11 mouse cellular contexts compared by ENCODE assay signal in genomic region chr7:83886366-83887129, GRCm38 (mm10). TPM values are rescaled to one million over a fixed set of nuclear protein-coding genes. Genes with fewer than 3 reads are reported as not detected.
DNase-seq lines count a peak whose midpoint lies in the region; TF ChIP-seq lines count a peak whose summit lies in the region.
"Had no signal": no experiment of that assay in that cellular context is flagged by ENCODE, and none has a peak within 500 bp of the region (broad histone marks: within the 10 kb centered on the region; RNA-seq: fewer than 3 reads in every experiment).

No protein-coding gene starts in this region.

- H3K4me3 ChIP-seq in gastrocnemius, adult 2 months: no peak overlapping the region
- H3K4me3 ChIP-seq in limb, embryonic 10.5 days: no peak overlapping the region
- H3K4me3 ChIP-seq: myocyte had no signal

- peaks cover 16% of the 10 kb centered on the region for H3K36me3 ChIP-seq in limb, embryonic 10.5 days

- peaks cover 42% of the 10 kb centered on the region for H3K4me1 ChIP-seq in limb, embryonic 10.5 days

- intact Hi-C loops in gastrocnemius, adult 2 months (cut with DNase I): loop anchor here (10.0 kb wide), 2 partner anchors 192 to 222 kb away; no protein-coding TSS in a partner anchor

- H3K27me3 ChIP-seq in limb, embryonic 10.5 days (ENCODE audit: low read depth, poor library complexity, severe bottlenecking): no peaks in the 10 kb centered on the region

- TF ChIP-seq CTCF in gastrocnemius, adult 2 months (IDR thresholded peaks at IDR 0.05): peak; percentile 62

- 0 out of 2 replicates have a peak, but pooled peaks cover 2% of the 10 kb centered on the region for H3K9me3 ChIP-seq in limb, embryonic 10.5 days (replicated peaks)

- WGBS in limb, embryonic 10.5 days: 94% methylated on average over 6 of the region's 6 CpGs

- H3K27ac ChIP-seq in gastrocnemius, adult 2 months: no peak overlapping the region
- no peak overlapping the region for H3K27ac ChIP-seq in limb, embryonic 10.5 days

- no peak for DNase-seq in gastrocnemius, adult 2 months
- DNase-seq in gastrocnemius, postnatal 10 days: no peak
- DNase-seq in thymus, postnatal 25 days: peak; percentile 14
- no peak for DNase-seq in thymus, postnatal 10 days (ENCODE audit: low spot score in 2 of 2)
- peak; percentile 41 for DNase-seq in limb, embryonic 10.5 days (ENCODE audit: low spot score)
- no peak for DNase-seq in yolk sac, embryonic 10.5 days (ENCODE audit: low spot score)
- no peak for DNase-seq in cerebellum, adult 9-11 months
- DNase-seq in urinary bladder, adult 2 months (ENCODE audit: low spot score): no peak
- DNase-seq: layer of hippocampus, adult 9-11 months; thymus, adult 2 months had no signal

RNA-seq across cellular contexts. Expression of gene Mesd, which starts 2.3 kb away (rescaled TPM):
- 10 to 100 TPM; 22.2 to 33.3 TPM for total RNA-seq in gastrocnemius, adult 2 months (2021)
- total RNA-seq in gastrocnemius, postnatal 10 days (2021): 10 to 100 TPM; 43.4 to 54.3 TPM
- polyA plus RNA-seq in limb, embryonic 10.5 days (2016; fragmentation: Nextera tagmentation; extraction: Ambion mirVana): 104 and 106 TPM in 2 replicates
- polyA plus RNA-seq in urinary bladder, adult 2 months (2012; rRNA removed): 32.8 and 52.2 TPM in 2 replicates

RNA-seq across cellular contexts. Expression of gene Tlnrd1, which starts 2.4 kb away (rescaled TPM):
- 1 to 10 TPM; 1.2 to 3.2 TPM for total RNA-seq in gastrocnemius, adult 2 months (2021)
- total RNA-seq in gastrocnemius, postnatal 10 days (2021): 10 to 100 TPM in 1 of 2 experiments, 1 to 10 TPM in 1; 6.8 to 10.9 TPM
- polyA plus RNA-seq in limb, embryonic 10.5 days (2016; fragmentation: Nextera tagmentation; extraction: Ambion mirVana): 21.3 and 22.0 TPM in 2 replicates
- 9.9 and 11.6 TPM in 2 replicates for polyA plus RNA-seq in urinary bladder, adult 2 months (2012; rRNA removed)

Comparison
In these comparisons a context has a peak if more than half of its experiments do, and no peak if none do; other contexts are left out.
1. DNase-seq: peak in thymus, postnatal 25 days (single experiment) and limb, embryonic 10.5 days (single experiment); none in gastrocnemius, adult 2 months (single experiment), gastrocnemius, postnatal 10 days (single experiment), thymus, postnatal 10 days (0 of 2), yolk sac, embryonic 10.5 days (single experiment), cerebellum, adult 9-11 months (single experiment) and urinary bladder, adult 2 months (single experiment).